Mouse (Mus musculus): ENCODE measurements around the gene Camta1.

DNA sequence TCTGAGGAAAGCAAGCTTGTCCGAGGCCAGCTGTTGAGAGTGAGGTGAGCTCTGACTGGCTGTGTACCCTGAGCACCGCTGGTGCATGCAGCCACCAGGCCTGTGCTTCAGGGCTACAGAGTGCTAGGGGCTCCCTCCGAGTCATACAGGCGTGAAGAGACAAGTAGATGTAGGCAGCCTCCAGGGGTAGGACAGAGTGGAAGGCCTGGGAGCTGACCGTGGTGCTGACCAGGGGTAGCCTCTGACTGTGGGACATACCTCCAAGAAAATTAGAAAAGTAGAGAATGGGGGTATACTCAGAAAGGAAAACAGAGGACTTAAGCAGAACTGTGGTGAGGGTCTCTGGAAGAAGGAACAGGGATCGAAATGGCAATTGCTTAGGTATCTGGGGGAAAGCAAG is 97.7 kb downstream of the Camta1 start:
- TF ChIP-seq POLR2A (IDR thresholded peaks at IDR 0.05; ENCODE audit: low read depth, low read length) (no peak), CTCF (conservative IDR thresholded peaks at IDR 0.05; ENCODE audit: insufficient read depth, insufficient read length, low read depth, low read length) (no peak)
